Mouse (Mus musculus): ENCODE data around the gene Rpap3.

The Rpap3 gene

DNA sequence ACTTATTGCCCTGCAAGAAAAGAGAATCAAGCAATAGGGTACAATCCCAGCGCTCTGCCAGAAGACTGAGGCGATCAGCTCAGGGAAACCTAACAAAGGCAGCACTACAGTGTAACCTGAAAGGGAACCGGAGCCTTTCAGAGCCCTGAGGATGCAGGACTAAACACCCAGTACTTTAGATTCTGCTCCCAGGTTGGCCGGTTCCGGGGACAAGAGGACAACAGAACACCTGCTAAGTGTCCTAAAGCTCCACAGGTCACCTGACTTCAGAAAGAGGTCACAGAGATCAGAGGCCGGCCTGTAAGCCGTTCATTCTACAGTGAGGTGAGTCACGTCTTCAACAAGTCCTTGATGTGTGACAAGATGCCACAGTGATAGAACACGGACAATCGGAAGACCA is 9.0 kb downstream of the Rpap3 start:
- DNase-seq (ENCODE audit: low read depth, low spot score), result no peak

- DNase-seq (ENCODE audit: low read depth, low spot score), result no peak
These were observed 12.2 kb downstream of the Rpap3 start for GRCm38 (mm10) chr15:97693411-97693810.

- DNase-seq (ENCODE audit: low read depth, low spot score), result no peak
These were observed 21.5 kb downstream of the Rpap3 start for GRCm38 (mm10) chr15:97684118-97684517.

DNA sequence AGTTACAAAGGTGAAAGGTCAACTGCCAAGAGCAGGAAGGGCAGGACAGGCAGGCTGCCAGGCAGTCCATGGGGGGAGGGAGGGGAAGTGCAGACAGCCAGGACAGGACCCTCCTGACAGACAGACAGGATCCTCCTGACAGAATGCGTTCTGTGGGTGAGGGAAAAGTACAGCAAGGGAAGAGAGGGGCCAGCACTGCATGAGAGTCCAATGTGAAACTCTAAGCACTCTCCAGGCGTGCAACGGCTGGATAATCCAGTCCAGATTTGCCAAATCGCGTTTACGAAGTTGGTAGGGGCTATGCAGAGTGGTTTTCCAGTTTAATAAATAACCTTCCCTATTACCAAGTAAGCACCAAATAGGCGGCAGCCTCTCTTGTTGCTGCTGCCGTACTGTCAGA is 23.6 kb downstream of the Rpap3 start:
- no peak for DNase-seq (ENCODE audit: low read depth, low spot score)

- DNase-seq (ENCODE audit: low read depth, low spot score), result no peak
These were observed 25.5 kb downstream of the Rpap3 start for GRCm38 (mm10) chr15:97679991-97680681.

- no peak for DNase-seq (ENCODE audit: low read depth, low spot score)
These were observed 28.3 kb downstream of the Rpap3 start for GRCm38 (mm10) chr15:97677341-97677740.

- no peak for DNase-seq (ENCODE audit: low read depth, low spot score)
These were observed 29.7 kb downstream of the Rpap3 start for GRCm38 (mm10) chr15:97675927-97676326.

GRCm38 (mm10) chr15:97674423-97674822 is 31.2 kb downstream of the Rpap3 start:
- DNase-seq (ENCODE audit: low read depth, low spot score), result no peak

DNA sequence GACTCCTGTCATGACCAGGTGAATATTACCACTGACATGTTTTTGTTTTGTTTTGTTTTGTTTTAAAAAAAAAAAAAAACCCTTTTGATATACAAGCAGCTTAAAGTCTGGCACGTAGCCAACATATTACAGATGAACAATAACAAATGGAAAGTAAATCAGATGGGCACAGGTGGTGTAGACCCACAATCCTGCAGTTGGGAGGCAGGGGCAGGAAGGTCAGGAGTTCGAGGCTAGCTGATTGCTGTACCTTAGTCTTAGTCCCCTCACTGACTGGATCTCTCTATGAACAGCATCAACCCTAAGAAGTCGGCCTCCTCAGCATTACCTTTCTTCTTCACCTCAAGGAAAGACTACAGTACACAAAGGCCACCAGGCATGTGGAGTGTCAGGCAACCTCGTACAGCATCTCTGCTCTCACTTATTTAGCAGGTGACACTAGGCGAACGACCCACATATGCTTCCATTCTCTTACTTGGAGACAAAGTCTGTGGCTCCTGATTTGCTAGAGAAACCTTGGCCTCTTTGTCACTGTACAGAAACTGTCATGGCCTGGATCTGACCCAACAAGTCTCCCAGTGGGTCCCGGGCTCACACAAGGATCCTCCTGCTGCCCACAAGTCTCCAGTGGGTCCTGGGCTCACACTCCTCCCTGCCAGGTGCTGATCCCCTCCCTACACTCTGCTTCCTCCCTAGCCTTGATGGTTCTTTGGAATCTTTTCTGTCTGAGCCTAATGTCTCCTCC is 32.2 kb downstream of the Rpap3 start:
- DNase-seq (ENCODE audit: low read depth, low spot score), result no peak

- no peak for DNase-seq (ENCODE audit: low read depth, low spot score)
These were observed 33.3 kb downstream of the Rpap3 start for GRCm38 (mm10) chr15:97672211-97672765.

- DNase-seq (ENCODE audit: low read depth, low spot score), result no peak
These were observed 35.1 kb downstream of the Rpap3 start for GRCm38 (mm10) chr15:97670554-97670953.

DNA sequence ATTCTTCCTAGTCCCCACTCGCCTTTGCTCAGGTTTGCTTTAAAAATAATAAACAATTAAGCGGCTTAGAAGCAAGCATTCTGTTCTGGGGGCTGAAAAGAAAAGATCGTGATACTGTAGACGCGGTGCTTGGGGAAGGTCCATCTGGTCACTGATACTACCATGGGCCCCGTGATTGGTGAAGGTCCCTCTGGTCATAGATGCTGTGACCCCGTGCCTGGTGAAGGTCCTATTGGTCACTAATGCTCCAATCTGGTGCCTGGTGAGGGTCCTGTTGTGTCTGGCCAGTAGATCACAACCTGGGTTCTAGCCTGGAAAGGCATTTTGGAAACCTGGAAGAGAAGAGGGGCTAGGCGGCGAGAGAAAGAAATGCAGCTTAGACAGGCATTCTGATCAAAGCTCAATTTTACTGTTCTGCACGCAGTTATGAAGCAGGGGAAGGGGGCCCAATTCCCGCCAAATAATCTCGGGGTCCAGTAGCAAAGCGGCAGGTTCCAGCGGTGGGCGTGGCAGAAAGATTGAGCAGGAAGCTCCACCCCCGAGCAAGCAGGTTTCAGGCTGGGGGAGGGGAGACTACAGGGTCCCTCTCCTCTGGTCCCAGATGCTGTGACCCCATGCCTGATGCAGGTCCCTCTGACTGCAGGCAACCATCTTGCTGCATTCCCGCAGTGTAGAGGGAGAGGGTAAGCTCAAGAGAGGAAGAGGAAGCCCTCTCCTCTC is 37.3 kb downstream of the Rpap3 start:
- peak; percentile 75 for DNase-seq (ENCODE audit: low read depth, low spot score)

DNA sequence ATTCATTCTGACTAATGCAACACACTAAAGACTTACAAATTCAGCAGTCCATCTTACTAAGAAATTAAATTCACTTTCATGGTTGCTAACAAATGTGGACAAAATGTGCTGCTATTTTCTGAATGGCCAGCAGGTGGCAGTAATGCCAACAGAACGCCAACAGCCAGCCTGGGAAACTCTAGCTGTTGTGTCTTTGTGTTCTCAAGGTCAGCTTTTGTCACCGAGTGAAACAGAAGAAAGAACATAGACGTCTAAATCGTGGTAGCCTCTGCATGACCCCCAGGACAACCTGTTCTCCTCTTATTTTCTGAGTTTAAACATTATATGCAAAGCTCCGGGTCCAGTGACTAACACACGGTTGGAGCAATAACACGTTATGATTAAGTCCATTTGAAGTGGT is 38.2 kb downstream of the Rpap3 start:
- DNase-seq (ENCODE audit: low read depth, low spot score), result peak; percentile 91

GRCm38 (mm10) chr15:97666457-97666770 is 39.2 kb downstream of the Rpap3 start:
- peak; percentile 12 for DNase-seq (ENCODE audit: low read depth, low spot score)

GRCm38 (mm10) chr15:97665770-97666456 is 39.7 kb downstream of the Rpap3 start:
- peak; percentile 33 for DNase-seq (ENCODE audit: low read depth, low spot score)

DNA sequence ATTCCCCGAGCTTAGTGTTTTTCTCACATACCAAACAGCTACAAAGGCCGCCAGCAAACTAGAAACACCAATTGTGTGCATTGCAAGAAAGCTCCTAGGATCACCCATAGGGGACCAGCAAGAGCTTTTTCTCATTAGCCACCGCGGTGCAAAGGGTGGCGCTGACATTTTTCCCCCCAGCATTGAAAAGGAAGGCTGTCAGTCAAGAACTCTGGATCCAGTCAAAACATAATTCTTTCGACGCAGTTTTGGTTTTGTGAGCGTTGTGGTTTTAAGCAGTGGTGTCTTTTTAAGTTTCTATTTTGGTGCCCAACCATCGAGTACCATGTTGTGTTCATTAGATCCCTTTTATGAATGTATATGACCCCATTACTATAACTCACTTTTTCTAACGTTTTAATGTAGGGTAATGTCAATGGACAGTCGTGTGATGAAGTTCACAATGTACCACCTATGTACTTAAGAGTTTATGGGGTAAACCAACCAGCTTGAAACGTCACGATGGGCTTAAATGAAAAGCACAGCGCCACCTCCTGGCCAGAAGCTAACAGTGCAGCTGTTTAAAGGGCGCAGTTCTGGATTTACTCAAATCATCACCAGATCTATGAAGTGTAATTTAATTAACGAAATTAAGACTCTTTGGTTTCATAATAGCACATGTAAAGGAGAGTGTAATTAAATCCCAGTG is 40.5 kb downstream of the Rpap3 start:
- peak; percentile 83 for DNase-seq (ENCODE audit: low read depth, low spot score)

GRCm38 (mm10) chr15:97663750-97664406 is 41.7 kb downstream of the Rpap3 start:
- DNase-seq (ENCODE audit: low read depth, low spot score), result peak; percentile 92

- DNase-seq (ENCODE audit: low read depth, low spot score), result no peak
These were observed 46.9 kb downstream of the Rpap3 start for GRCm38 (mm10) chr15:97658755-97659116.

DNA sequence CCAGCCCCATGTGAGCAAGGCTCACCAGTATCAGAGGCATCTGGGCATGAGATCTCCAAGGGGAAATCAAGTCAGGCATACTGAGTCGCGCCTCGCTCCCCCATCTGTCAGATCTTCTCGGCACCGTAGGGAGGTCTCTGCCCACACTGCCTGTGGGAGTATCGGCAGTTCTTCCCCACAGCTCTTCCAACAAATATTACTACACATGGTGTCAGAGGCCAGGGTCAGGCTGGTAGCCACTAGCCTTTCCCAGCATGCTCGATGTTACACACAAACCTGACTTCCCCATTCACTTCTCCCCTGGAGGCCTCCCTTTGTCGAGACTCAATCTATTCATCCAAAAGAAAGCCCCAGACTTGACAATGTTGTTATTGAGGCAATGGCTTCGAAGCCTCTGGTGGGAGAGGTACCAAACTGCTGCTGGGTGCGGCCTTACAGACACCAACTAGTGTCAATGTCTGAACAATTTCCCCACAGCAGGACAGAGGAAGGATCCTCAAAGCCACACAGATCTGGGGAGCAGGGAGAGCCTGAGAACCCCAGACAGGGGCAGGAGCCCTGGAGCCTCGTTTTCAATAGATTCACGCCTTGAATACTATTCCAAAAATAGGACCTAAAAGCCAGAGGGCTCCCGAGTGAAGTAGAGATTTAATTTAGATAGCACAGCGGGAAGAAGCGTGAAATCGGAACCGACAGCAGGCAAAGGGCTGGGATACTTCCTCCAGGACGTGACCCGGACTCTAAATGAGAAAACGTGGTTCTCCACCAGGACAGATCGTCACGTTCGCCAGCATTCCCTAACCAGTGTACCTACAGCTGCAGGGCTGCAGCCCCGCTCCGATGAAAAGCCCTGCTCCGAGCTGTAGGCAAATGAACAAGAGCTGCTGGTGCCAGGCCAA is 47.5 kb downstream of the Rpap3 start:
- DNase-seq (ENCODE audit: low read depth, low spot score), result no peak

- no peak for DNase-seq (ENCODE audit: low read depth, low spot score)
These were observed 48.2 kb downstream of the Rpap3 start for GRCm38 (mm10) chr15:97657420-97657819.

All from A20 (cell line).